Mouse (Mus musculus): ENCODE measurements at regions not wholly inside any gene's neighbourhood (a gene's known extent, or its start where the extent isn't known, plus 50 kb on each side); places are given as distances from the start of the nearest gene placed in this dataset.
"Not testable (repeated sequence)": the region's sequence is repeated elsewhere in the genome, so short reads cannot be mapped to it uniquely, and the experiment has no call there.

GRCm38 (mm10) chr1:193506991-193507390 is 136.9 kb upstream of the Camk1g start:
- H3K4me3 ChIP-seq, result no peak overlapping the region
- no peak for ATAC-seq (ENCODE audit: low FRiP score, low read depth)
- no peak overlapping the region for H3K27ac ChIP-seq (replicated peaks)
- WGBS, result 75% methylated on average over 3 of the region's 3 CpGs
- H3K27me3 ChIP-seq, result peaks cover 6% of the 10 kb centered on the region; the same call in 1 of the 2 replicates
- no peak overlapping the region for H3K4me2 ChIP-seq (replicated peaks)
- peaks cover 9% of the 10 kb centered on the region; the same call in 1 of the 2 replicates for H3K4me1 ChIP-seq
- H3K9ac ChIP-seq (replicated peaks), result no peak overlapping the region
- H3K9me3 ChIP-seq, result no peaks in the 10 kb centered on the region
- no peaks in the 10 kb centered on the region for H3K36me3 ChIP-seq

GRCm38 (mm10) chr1:193505381-193505780 is 135.3 kb upstream of the Camk1g start:
- Histone ChIP-seq H3K4me3 (no peak overlapping the region), H3K27ac (replicated peaks) (no peak overlapping the region), H3K4me2 (replicated peaks) (no peak overlapping the region), H3K27me3 (peaks cover 5% of the 10 kb centered on the region; the same call in 1 of the 2 replicates), H3K4me1 (peaks cover 6% of the 10 kb centered on the region; the same call in 1 of the 2 replicates), H3K9me3 (no peaks in the 10 kb centered on the region), H3K36me3 (no peaks in the 10 kb centered on the region), H3K9ac (replicated peaks) (no peak overlapping the region)
- 51% methylated on average over 3 of the region's 3 CpGs for WGBS
- ATAC-seq (ENCODE audit: low FRiP score, low read depth), result no peak

GRCm38 (mm10) chr1:193504611-193505010 is 134.5 kb upstream of the Camk1g start:
- Histone ChIP-seq H3K27ac (replicated peaks) (no peak overlapping the region), H3K4me3 (no peak overlapping the region), H3K4me1 (no peaks in the 10 kb centered on the region), H3K36me3 (no peaks in the 10 kb centered on the region), H3K4me2 (replicated peaks) (no peak overlapping the region), H3K9ac (replicated peaks) (no peak overlapping the region), H3K9me3 (no peaks in the 10 kb centered on the region), H3K27me3 (no peaks in the 10 kb centered on the region)
- ATAC-seq (ENCODE audit: low FRiP score, low read depth), result no peak
- WGBS, result 49% methylated on average over 3 of the region's 3 CpGs

- no peak overlapping the region for H3K4me2 ChIP-seq (replicated peaks)
- 32% methylated on average over 3 of the region's 3 CpGs for WGBS
- H3K4me1 ChIP-seq, result no peaks in the 10 kb centered on the region
- no peak overlapping the region for H3K27ac ChIP-seq (replicated peaks)
- no peak for ATAC-seq (ENCODE audit: low FRiP score, low read depth)
- H3K36me3 ChIP-seq, result no peaks in the 10 kb centered on the region
- H3K27me3 ChIP-seq, result no peaks in the 10 kb centered on the region
- H3K4me3 ChIP-seq, result no peak overlapping the region
- H3K9me3 ChIP-seq, result no peaks in the 10 kb centered on the region
- no peak overlapping the region for H3K9ac ChIP-seq (replicated peaks)
Measured at GRCm38 (mm10) chr1:193503624-193504325, 133.7 kb upstream of the Camk1g start.

- H3K36me3 ChIP-seq, result no peaks in the 10 kb centered on the region
- H3K4me1 ChIP-seq, result peaks cover 15% of the 10 kb centered on the region
- no peak overlapping the region for H3K9ac ChIP-seq (replicated peaks)
- H3K4me2 ChIP-seq (replicated peaks), result no peak overlapping the region
- 30% methylated on average over 9 of the region's 9 CpGs for WGBS
- no peaks in the 10 kb centered on the region for H3K9me3 ChIP-seq
- H3K27ac ChIP-seq (replicated peaks), result no peak overlapping the region
- peak; percentile 60 for ATAC-seq (ENCODE audit: low FRiP score, low read depth)
- H3K27me3 ChIP-seq, result no peaks in the 10 kb centered on the region
- H3K4me3 ChIP-seq, result no peak overlapping the region
Measured at GRCm38 (mm10) chr1:193496265-193497183, 126.4 kb upstream of the Camk1g start.

- no peaks in the 10 kb centered on the region for H3K9me3 ChIP-seq
- 59% methylated on average over 6 of the region's 6 CpGs for WGBS
- no peak overlapping the region for H3K4me2 ChIP-seq (replicated peaks)
- H3K27me3 ChIP-seq, result no peaks in the 10 kb centered on the region
- H3K4me1 ChIP-seq, result peaks cover 4% of the 10 kb centered on the region; the same call in 1 of the 2 replicates
- H3K36me3 ChIP-seq, result no peaks in the 10 kb centered on the region
- H3K4me3 ChIP-seq, result no peak overlapping the region
- no peak overlapping the region for H3K9ac ChIP-seq (replicated peaks)
- no peak for ATAC-seq (ENCODE audit: low FRiP score, low read depth)
- no peak overlapping the region for H3K27ac ChIP-seq (replicated peaks)
Measured at GRCm38 (mm10) chr1:193488039-193488438, 117.9 kb upstream of the Camk1g start.

GRCm38 (mm10) chr1:193486668-193487067 is 116.6 kb upstream of the Camk1g start:
- not testable (repeated sequence) for H3K27ac ChIP-seq (replicated peaks); H3K4me1 ChIP-seq; H3K9me3 ChIP-seq; ATAC-seq (ENCODE audit: low FRiP score, low read depth); H3K4me2 ChIP-seq (replicated peaks); H3K4me3 ChIP-seq; H3K36me3 ChIP-seq; H3K27me3 ChIP-seq; H3K9ac ChIP-seq (replicated peaks)
- WGBS, result 0% methylated on average over 2 of the region's 2 CpGs

- Histone ChIP-seq H3K36me3 (no peaks in the 10 kb centered on the region), H3K4me2 (replicated peaks) (no peak overlapping the region), H3K9ac (replicated peaks) (no peak overlapping the region), H3K27me3 (no peaks in the 10 kb centered on the region), H3K9me3 (no peaks in the 10 kb centered on the region), H3K4me3 (no peak overlapping the region), H3K4me1 (peaks cover 4% of the 10 kb centered on the region; the same call in 1 of the 2 replicates), H3K27ac (replicated peaks) (no peak overlapping the region)
- no peak for ATAC-seq (ENCODE audit: low FRiP score, low read depth)
- 86% methylated on average over 11 of the region's 11 CpGs for WGBS
Measured at GRCm38 (mm10) chr1:193484977-193485376, 114.9 kb upstream of the Camk1g start.

GRCm38 (mm10) chr1:193477298-193477697 is 107.2 kb upstream of the Camk1g start:
- Histone ChIP-seq H3K9me3 (no peaks in the 10 kb centered on the region; the same call in 1 of the 2 replicates), H3K27ac (replicated peaks) (no peak overlapping the region), H3K27me3 (no peaks in the 10 kb centered on the region), H3K9ac (replicated peaks) (no peak overlapping the region), H3K36me3 (no peaks in the 10 kb centered on the region), H3K4me2 (replicated peaks) (no peak overlapping the region), H3K4me3 (no peak overlapping the region), H3K4me1 (no peaks in the 10 kb centered on the region)
- ATAC-seq (ENCODE audit: low FRiP score, low read depth), result no peak
- WGBS, result 52% methylated on average over 1 of the region's 1 CpGs

- WGBS, result 70% methylated on average over 7 of the region's 7 CpGs
- no peak overlapping the region for H3K4me3 ChIP-seq
- no peaks in the 10 kb centered on the region for H3K27me3 ChIP-seq
- no peaks in the 10 kb centered on the region; the same call in 1 of the 2 replicates for H3K9me3 ChIP-seq
- H3K36me3 ChIP-seq, result no peaks in the 10 kb centered on the region
- no peak overlapping the region for H3K9ac ChIP-seq (replicated peaks)
- H3K27ac ChIP-seq (replicated peaks), result no peak overlapping the region
- no peak overlapping the region for H3K4me2 ChIP-seq (replicated peaks)
- H3K4me1 ChIP-seq, result no peaks in the 10 kb centered on the region
- ATAC-seq (ENCODE audit: low FRiP score, low read depth), result no peak
Measured at GRCm38 (mm10) chr1:193476805-193477204, 106.7 kb upstream of the Camk1g start.

- Histone ChIP-seq H3K4me3 (no peak overlapping the region), H3K4me1 (no peaks in the 10 kb centered on the region), H3K4me2 (replicated peaks) (no peak overlapping the region), H3K27me3 (no peaks in the 10 kb centered on the region), H3K36me3 (no peaks in the 10 kb centered on the region), H3K9me3 (no peaks in the 10 kb centered on the region), H3K27ac (replicated peaks) (no peak overlapping the region), H3K9ac (replicated peaks) (no peak overlapping the region)
- no peak for ATAC-seq (ENCODE audit: low FRiP score, low read depth)
Measured at GRCm38 (mm10) chr1:193466306-193466705, 96.2 kb upstream of the Camk1g start.

- no peak for ATAC-seq (ENCODE audit: low FRiP score, low read depth)
- H3K4me2 ChIP-seq (replicated peaks), result no peak overlapping the region
- no peaks in the 10 kb centered on the region for H3K4me1 ChIP-seq
- H3K27me3 ChIP-seq, result no peaks in the 10 kb centered on the region
- H3K4me3 ChIP-seq, result no peak overlapping the region
- H3K36me3 ChIP-seq, result no peaks in the 10 kb centered on the region
- 89% methylated on average over 5 of the region's 5 CpGs for WGBS
- no peak overlapping the region for H3K27ac ChIP-seq (replicated peaks)
- H3K9ac ChIP-seq (replicated peaks), result no peak overlapping the region
- H3K9me3 ChIP-seq, result no peaks in the 10 kb centered on the region
Measured at GRCm38 (mm10) chr1:193459735-193460134, 89.6 kb upstream of the Camk1g start.

Data from midbrain, embryonic 12.5 days (tissue).